Mouse (Mus musculus) kidney, adult 2 months (tissue): ENCODE measurements around the gene Tmem119.

Experiments
- CTCF ChIP-seq: fragments of 200-500 bp; conservative IDR thresholded peaks from 2 replicates; pipeline ENCODE4 v1.5.1; 2011; ENCODE audit warnings: low read depth, mild to moderate bottlenecking, control low read depth, low read length, moderate library complexity, mixed read lengths; ENCODE audit not compliant: insufficient read depth, insufficient read length
- POLR2A ChIP-seq: fragments of 200-500 bp; IDR thresholded peaks from one replicate; pipeline ENCODE4 v1.6.1; 2011; ENCODE audit warnings: low read depth, low read length, control low read depth

- TF ChIP-seq CTCF: no peak
- no peak for TF ChIP-seq POLR2A
These were observed 5.0 kb upstream of the Tmem119 start for GRCm38 (mm10) chr5:113805301-113805700.
